Mouse (Mus musculus): ENCODE results near the gene Lias. TPM values are rescaled to one million over a fixed set of nuclear protein-coding genes. Genes with fewer than 3 reads are reported as not detected.
A peak's percentile ranks its signal among the peaks of the same experiment; 100 is the strongest.

Lias gene
- polyA plus RNA-seq, 1 experiment from 2014 or later, result 72.5 TPM

GRCm38 (mm10) chr5:65428321-65428720 lies 37.0 kb downstream of the Lias start:
- H3K36me3 ChIP-seq, result peaks cover 37% of the 10 kb centered on the region
- 42% methylated on average over 4 of the region's 4 CpGs for WGBS
- H3K27me3 ChIP-seq, result no peaks in the 10 kb centered on the region
- no peaks in the 10 kb centered on the region for H3K4me1 ChIP-seq
- H3K27ac ChIP-seq, result no peak overlapping the region
- H3K9me3 ChIP-seq, result no peaks in the 10 kb centered on the region
- H3K4me2 ChIP-seq, result no peak overlapping the region
- no peak overlapping the region for H3K4me3 ChIP-seq
- no peak overlapping the region for H3K9ac ChIP-seq
- ATAC-seq (ENCODE audit: insufficient number of reproducible peaks, insufficient read depth, low FRiP score, low TSS enrichment, low read depth), result no peak

- Histone ChIP-seq H3K4me2 (no peak overlapping the region), H3K9ac (no peak overlapping the region), H3K36me3 (peaks cover 27% of the 10 kb centered on the region), H3K9me3 (no peaks in the 10 kb centered on the region), H3K4me3 (no peak overlapping the region), H3K27ac (no peak overlapping the region), H3K4me1 (peaks cover 5% of the 10 kb centered on the region), H3K27me3 (no peaks in the 10 kb centered on the region)
- WGBS, result 91% methylated on average over 5 of the region's 5 CpGs
- ATAC-seq (ENCODE audit: insufficient number of reproducible peaks, insufficient read depth, low FRiP score, low TSS enrichment, low read depth), result no peak
Observed at GRCm38 (mm10) chr5:65429441-65429840, 38.1 kb downstream of the Lias start.

GRCm38 (mm10) chr5:65434471-65435362 lies 43.4 kb downstream of the Lias start:
- Histone ChIP-seq H3K9ac (peak overlapping the region; percentile 88), H3K9me3 (no peaks in the 10 kb centered on the region), H3K4me2 (peak overlapping the region; percentile 75), H3K4me1 (peaks cover 14% of the 10 kb centered on the region), H3K27ac (peak overlapping the region; percentile 95), H3K36me3 (no peaks in the 10 kb centered on the region), H3K27me3 (no peaks in the 10 kb centered on the region), H3K4me3 (peak overlapping the region; percentile 75)
- no peak for ATAC-seq (ENCODE audit: insufficient number of reproducible peaks, insufficient read depth, low FRiP score, low TSS enrichment, low read depth)
- WGBS, result 2% methylated on average over 15 of the region's 15 CpGs

- ATAC-seq (ENCODE audit: insufficient number of reproducible peaks, insufficient read depth, low FRiP score, low TSS enrichment, low read depth), result no peak
Observed at GRCm38 (mm10) chr5:65435363-65435805, 44.1 kb downstream of the Lias start.

GRCm38 (mm10) chr5:65435806-65436561 lies 44.7 kb downstream of the Lias start, which contains the start of gene Ugdh:
Gene Ugdh, minus strand, starts transcription at chr5:65435949.
- H3K27me3 ChIP-seq, result no peaks in the 10 kb centered on the region
- H3K4me1 ChIP-seq, result peaks cover 14% of the 10 kb centered on the region
- peak; percentile 95 for ATAC-seq (ENCODE audit: insufficient number of reproducible peaks, insufficient read depth, low FRiP score, low TSS enrichment, low read depth)
- H3K4me2 ChIP-seq, result peak within 1 kb of the TSS; percentile 75
- H3K27ac ChIP-seq, result peak within 1 kb of the TSS; percentile 95
- H3K9ac ChIP-seq, result peak within 1 kb of the TSS; percentile 88
- no peaks in the 10 kb centered on the region for H3K36me3 ChIP-seq
- no peaks in the 10 kb centered on the region for H3K9me3 ChIP-seq
- peak within 1 kb of the TSS; percentile 75 for H3K4me3 ChIP-seq
- under 1% methylated on average over 51 of the region's 51 CpGs for WGBS

More at GRCm38 (mm10) chr5:65435363-65435805, 44.1 kb downstream of the Lias start:
- Histone ChIP-seq H3K27me3 (no peaks in the 10 kb centered on the region), H3K4me3 (peak overlapping the region; percentile 75), H3K9me3 (no peaks in the 10 kb centered on the region), H3K9ac (peak overlapping the region; percentile 88), H3K4me2 (peak overlapping the region; percentile 75), H3K4me1 (peaks cover 14% of the 10 kb centered on the region), H3K27ac (peak overlapping the region; percentile 95), H3K36me3 (no peaks in the 10 kb centered on the region)
- WGBS, result under 1% methylated on average over 46 of the region's 47 CpGs

- ATAC-seq (ENCODE audit: insufficient number of reproducible peaks, insufficient read depth, low FRiP score, low TSS enrichment, low read depth), result no peak
- H3K36me3 ChIP-seq, result no peaks in the 10 kb centered on the region
- H3K27ac ChIP-seq, result no peak overlapping the region
- H3K9me3 ChIP-seq, result no peaks in the 10 kb centered on the region
- H3K9ac ChIP-seq, result no peak overlapping the region
- no peaks in the 10 kb centered on the region for H3K27me3 ChIP-seq
- peaks cover 14% of the 10 kb centered on the region for H3K4me1 ChIP-seq
- no peak overlapping the region for H3K4me2 ChIP-seq
- no peak overlapping the region for H3K4me3 ChIP-seq
Observed at GRCm38 (mm10) chr5:65438041-65438440, 46.7 kb downstream of the Lias start.

GRCm38 (mm10) chr5:65444981-65445380 lies 53.7 kb downstream of the Lias start:
- peaks cover 13% of the 10 kb centered on the region for H3K36me3 ChIP-seq
- WGBS, result 56% methylated on average over 3 of the region's 6 CpGs
- no peak overlapping the region for H3K9ac ChIP-seq
- no peak for ATAC-seq (ENCODE audit: insufficient number of reproducible peaks, insufficient read depth, low FRiP score, low TSS enrichment, low read depth)
- H3K4me1 ChIP-seq, result no peaks in the 10 kb centered on the region
- no peak overlapping the region for H3K4me2 ChIP-seq
- H3K9me3 ChIP-seq, result no peaks in the 10 kb centered on the region
- H3K4me3 ChIP-seq, result no peak overlapping the region
- H3K27me3 ChIP-seq, result no peaks in the 10 kb centered on the region
- H3K27ac ChIP-seq, result no peak overlapping the region

- no peaks in the 10 kb centered on the region for H3K27me3 ChIP-seq
- H3K9me3 ChIP-seq, result no peaks in the 10 kb centered on the region
- H3K27ac ChIP-seq, result no peak overlapping the region
- ATAC-seq (ENCODE audit: insufficient number of reproducible peaks, insufficient read depth, low FRiP score, low TSS enrichment, low read depth), result no peak
- peaks cover 22% of the 10 kb centered on the region for H3K36me3 ChIP-seq
- WGBS, result 76% methylated on average over 2 of the region's 2 CpGs
- no peak overlapping the region for H3K4me3 ChIP-seq
- no peaks in the 10 kb centered on the region for H3K4me1 ChIP-seq
- no peak overlapping the region for H3K4me2 ChIP-seq
- no peak overlapping the region for H3K9ac ChIP-seq
Observed at GRCm38 (mm10) chr5:65446756-65447155, 55.5 kb downstream of the Lias start.

- no peaks in the 10 kb centered on the region for H3K4me1 ChIP-seq
- no peak overlapping the region for H3K4me3 ChIP-seq
- WGBS, result 78% methylated on average over 2 of the region's 2 CpGs
- no peak overlapping the region for H3K9ac ChIP-seq
- peaks cover 28% of the 10 kb centered on the region for H3K36me3 ChIP-seq
- ATAC-seq (ENCODE audit: insufficient number of reproducible peaks, insufficient read depth, low FRiP score, low TSS enrichment, low read depth), result no peak
- no peak overlapping the region for H3K27ac ChIP-seq
- no peaks in the 10 kb centered on the region for H3K9me3 ChIP-seq
- H3K27me3 ChIP-seq, result no peaks in the 10 kb centered on the region
- H3K4me2 ChIP-seq, result no peak overlapping the region
Observed at GRCm38 (mm10) chr5:65447826-65448225, 56.5 kb downstream of the Lias start.

GRCm38 (mm10) chr5:65448941-65449340 lies 57.6 kb downstream of the Lias start:
- ATAC-seq (ENCODE audit: insufficient number of reproducible peaks, insufficient read depth, low FRiP score, low TSS enrichment, low read depth), result no peak
- Histone ChIP-seq H3K27me3 (no peaks in the 10 kb centered on the region), H3K4me3 (no peak overlapping the region), H3K4me1 (no peaks in the 10 kb centered on the region), H3K27ac (no peak overlapping the region), H3K4me2 (no peak overlapping the region), H3K36me3 (peaks cover 34% of the 10 kb centered on the region), H3K9me3 (no peaks in the 10 kb centered on the region), H3K9ac (no peak overlapping the region)
- WGBS, result 81% methylated on average over 4 of the region's 4 CpGs

GRCm38 (mm10) chr5:65454771-65455170 lies 63.5 kb downstream of the Lias start:
- no peak overlapping the region for H3K27ac ChIP-seq
- ATAC-seq (ENCODE audit: insufficient number of reproducible peaks, insufficient read depth, low FRiP score, low TSS enrichment, low read depth), result no peak
- H3K9ac ChIP-seq, result no peak overlapping the region
- peaks cover 30% of the 10 kb centered on the region; the same call in 1 of the 2 replicates for H3K36me3 ChIP-seq
- WGBS, result 65% methylated on average over 5 of the region's 5 CpGs
- no peaks in the 10 kb centered on the region for H3K27me3 ChIP-seq
- H3K9me3 ChIP-seq, result no peaks in the 10 kb centered on the region
- peaks cover 26% of the 10 kb centered on the region for H3K4me1 ChIP-seq
- H3K4me3 ChIP-seq, result no peak overlapping the region
- no peak overlapping the region for H3K4me2 ChIP-seq
